Mouse (Mus musculus): ENCODE results near the gene Rgs10. TPM values are rescaled to one million over a fixed set of nuclear protein-coding genes. Genes with fewer than 3 reads are reported as not detected.

The Rgs10 gene
- polyA plus RNA-seq, 1 experiment = 5.1 TPM

GRCm38 (mm10) chr7:128410708-128411413 lies 7.7 kb downstream of the Rgs10 start:
- Histone ChIP-seq H3K4me1 (ENCODE audit: control insufficient read depth, insufficient read depth, low read length) (no peaks in the 10 kb centered on the region), H3K27me3 (replicated peaks; ENCODE audit: control insufficient read depth, insufficient read depth, low read length) (no peaks in the 10 kb centered on the region), H3K36me3 (ENCODE audit: control insufficient read depth, insufficient read depth, low read length) (no peaks in the 10 kb centered on the region), H3K4me3 (ENCODE audit: insufficient read depth, low read depth, low read length) (no peak overlapping the region), H3K27ac (ENCODE audit: insufficient read depth, low read depth, low read length) (no peak overlapping the region)
- WGBS = 70% methylated on average over 11 of the region's 11 CpGs
- DNase-seq = no peak
- no peak for TF ChIP-seq POLR2A (IDR thresholded peaks at IDR 0.05; ENCODE audit: low read depth, low read length)
- TF ChIP-seq CTCF (conservative IDR thresholded peaks at IDR 0.05; ENCODE audit: insufficient read depth, insufficient read length, low read depth, low read length) = no peak

- H3K4me3 ChIP-seq (ENCODE audit: insufficient read depth, low read depth, low read length) = no peak overlapping the region
- no peaks in the 10 kb centered on the region for H3K36me3 ChIP-seq (ENCODE audit: control insufficient read depth, insufficient read depth, low read length)
- no peaks in the 10 kb centered on the region for H3K27me3 ChIP-seq (replicated peaks; ENCODE audit: control insufficient read depth, insufficient read depth, low read length)
- DNase-seq = no peak
- WGBS = 94% methylated on average over 5 of the region's 5 CpGs
- H3K27ac ChIP-seq (ENCODE audit: insufficient read depth, low read depth, low read length) = no peak overlapping the region
- 0 out of 2 replicates have a peak, but pooled peaks have one; percentile 25 for TF ChIP-seq CTCF (conservative IDR thresholded peaks at IDR 0.05; ENCODE audit: insufficient read depth, insufficient read length, low read depth, low read length)
- TF ChIP-seq POLR2A (IDR thresholded peaks at IDR 0.05; ENCODE audit: low read depth, low read length) = no peak
- no peaks in the 10 kb centered on the region for H3K4me1 ChIP-seq (ENCODE audit: control insufficient read depth, insufficient read depth, low read length)
Observed at GRCm38 (mm10) chr7:128408265-128408664, 10.3 kb downstream of the Rgs10 start.

GRCm38 (mm10) chr7:128403988-128404387 lies 14.6 kb downstream of the Rgs10 start:
- Histone ChIP-seq H3K4me3 (ENCODE audit: insufficient read depth, low read depth, low read length) (no peak overlapping the region), H3K4me1 (ENCODE audit: control insufficient read depth, insufficient read depth, low read length) (no peaks in the 10 kb centered on the region), H3K27me3 (replicated peaks; ENCODE audit: control insufficient read depth, insufficient read depth, low read length) (no peaks in the 10 kb centered on the region), H3K36me3 (ENCODE audit: control insufficient read depth, insufficient read depth, low read length) (no peaks in the 10 kb centered on the region), H3K27ac (ENCODE audit: insufficient read depth, low read depth, low read length) (no peak overlapping the region)
- WGBS = 89% methylated on average over 6 of the region's 6 CpGs
- TF ChIP-seq POLR2A (IDR thresholded peaks at IDR 0.05; ENCODE audit: low read depth, low read length) (no peak), CTCF (conservative IDR thresholded peaks at IDR 0.05; ENCODE audit: insufficient read depth, insufficient read length, low read depth, low read length) (no peak)
- no peak for DNase-seq

DNA sequence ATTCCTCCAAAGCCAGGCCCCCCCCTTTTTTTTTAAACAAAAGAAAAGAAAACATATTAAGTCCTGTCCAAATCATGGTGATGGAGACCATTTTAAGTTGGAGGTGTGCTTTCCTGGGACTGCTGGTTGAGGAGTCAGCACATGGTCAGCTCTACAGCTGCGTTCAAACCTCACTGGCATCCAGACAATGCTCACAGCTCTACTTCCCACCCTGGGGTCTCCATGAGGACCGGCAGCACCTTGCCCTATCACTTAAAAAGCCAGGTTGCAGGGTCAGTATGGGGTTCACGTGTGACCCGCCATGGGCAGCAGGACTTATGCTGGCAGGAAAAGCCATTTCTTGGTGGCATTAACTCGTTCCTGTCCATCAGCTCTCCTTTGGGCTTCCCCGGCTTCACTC lies 15.0 kb downstream of the Rgs10 start:
- TF ChIP-seq CTCF (conservative IDR thresholded peaks at IDR 0.05; ENCODE audit: insufficient read depth, insufficient read length, low read depth, low read length) (no peak), POLR2A (IDR thresholded peaks at IDR 0.05; ENCODE audit: low read depth, low read length) (no peak)
- H3K4me3 ChIP-seq (ENCODE audit: insufficient read depth, low read depth, low read length) = no peak overlapping the region
- DNase-seq = no peak
- no peak overlapping the region for H3K27ac ChIP-seq (ENCODE audit: insufficient read depth, low read depth, low read length)
- H3K4me1 ChIP-seq (ENCODE audit: control insufficient read depth, insufficient read depth, low read length) = no peaks in the 10 kb centered on the region
- no peaks in the 10 kb centered on the region for H3K36me3 ChIP-seq (ENCODE audit: control insufficient read depth, insufficient read depth, low read length)
- no peaks in the 10 kb centered on the region for H3K27me3 ChIP-seq (replicated peaks; ENCODE audit: control insufficient read depth, insufficient read depth, low read length)
- 52% methylated on average over 6 of the region's 6 CpGs for WGBS

DNA sequence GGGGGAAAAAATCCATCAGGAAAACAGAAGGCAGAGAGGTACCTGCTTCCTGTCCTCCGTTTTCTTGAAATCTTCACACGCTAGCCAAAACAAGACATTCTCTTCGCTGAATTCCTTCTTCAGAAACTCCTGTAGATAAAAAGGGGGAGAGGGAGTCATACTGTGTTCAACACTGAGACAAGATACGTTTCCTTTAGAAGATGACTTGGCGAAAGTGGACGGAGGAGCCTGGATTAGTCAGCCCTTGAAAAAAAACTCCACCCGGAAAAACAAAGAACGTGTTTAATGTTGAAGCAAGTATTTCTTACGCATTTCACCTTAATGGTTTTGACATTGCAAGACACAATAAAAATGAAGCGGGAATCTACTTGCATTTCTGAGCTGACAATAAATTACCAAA lies 15.4 kb downstream of the Rgs10 start:
- TF ChIP-seq POLR2A (IDR thresholded peaks at IDR 0.05; ENCODE audit: low read depth, low read length) (no peak), CTCF (conservative IDR thresholded peaks at IDR 0.05; ENCODE audit: insufficient read depth, insufficient read length, low read depth, low read length) (no peak)
- H3K4me1 ChIP-seq (ENCODE audit: control insufficient read depth, insufficient read depth, low read length) = no peaks in the 10 kb centered on the region
- no peak overlapping the region for H3K4me3 ChIP-seq (ENCODE audit: insufficient read depth, low read depth, low read length)
- no peak overlapping the region for H3K27ac ChIP-seq (ENCODE audit: insufficient read depth, low read depth, low read length)
- WGBS = 47% methylated on average over 10 of the region's 10 CpGs
- no peak for DNase-seq
- no peaks in the 10 kb centered on the region for H3K27me3 ChIP-seq (replicated peaks; ENCODE audit: control insufficient read depth, insufficient read depth, low read length)
- H3K36me3 ChIP-seq (ENCODE audit: control insufficient read depth, insufficient read depth, low read length) = no peaks in the 10 kb centered on the region

GRCm38 (mm10) chr7:128402577-128402976 lies 16.0 kb downstream of the Rgs10 start:
- no peak for TF ChIP-seq POLR2A (IDR thresholded peaks at IDR 0.05; ENCODE audit: low read depth, low read length)
- TF ChIP-seq CTCF (conservative IDR thresholded peaks at IDR 0.05; ENCODE audit: insufficient read depth, insufficient read length, low read depth, low read length) = no peak
- H3K4me1 ChIP-seq (ENCODE audit: control insufficient read depth, insufficient read depth, low read length) = no peaks in the 10 kb centered on the region
- no peak for DNase-seq
- H3K27ac ChIP-seq (ENCODE audit: insufficient read depth, low read depth, low read length) = no peak overlapping the region
- 85% methylated on average over 8 of the region's 8 CpGs for WGBS
- no peaks in the 10 kb centered on the region for H3K27me3 ChIP-seq (replicated peaks; ENCODE audit: control insufficient read depth, insufficient read depth, low read length)
- no peak overlapping the region for H3K4me3 ChIP-seq (ENCODE audit: insufficient read depth, low read depth, low read length)
- no peaks in the 10 kb centered on the region for H3K36me3 ChIP-seq (ENCODE audit: control insufficient read depth, insufficient read depth, low read length)

- Histone ChIP-seq H3K27ac (ENCODE audit: insufficient read depth, low read depth, low read length) (no peak overlapping the region), H3K27me3 (replicated peaks; ENCODE audit: control insufficient read depth, insufficient read depth, low read length) (no peaks in the 10 kb centered on the region), H3K4me3 (ENCODE audit: insufficient read depth, low read depth, low read length) (no peak overlapping the region), H3K4me1 (ENCODE audit: control insufficient read depth, insufficient read depth, low read length) (no peaks in the 10 kb centered on the region), H3K36me3 (ENCODE audit: control insufficient read depth, insufficient read depth, low read length) (no peaks in the 10 kb centered on the region)
- no peak for TF ChIP-seq CTCF (conservative IDR thresholded peaks at IDR 0.05; ENCODE audit: insufficient read depth, insufficient read length, low read depth, low read length)
- no peak for DNase-seq
- 78% methylated on average over 4 of the region's 4 CpGs for WGBS
Observed at GRCm38 (mm10) chr7:128398664-128399063, 19.9 kb downstream of the Rgs10 start.
